Mouse (Mus musculus): Measurements from ENCODE around the gene Nfia. TPM values are rescaled to one million over a fixed set of nuclear protein-coding genes. Genes with fewer than 3 reads are reported as not detected.

Gene Nfia
- polyA plus RNA-seq, 1 experiment from 2014 or later, result 49.2 TPM

GRCm38 (mm10) chr4:98095060-98095459 lies 322.5 kb downstream of the Nfia start:
- H3K9me3 ChIP-seq (ENCODE audit: control insufficient read depth, low read length), result no peaks in the 10 kb centered on the region
- H3K9ac ChIP-seq, result no peak overlapping the region
- H3K4me3 ChIP-seq (replicated peaks; ENCODE audit: low read length), result no peak overlapping the region
- no peaks in the 10 kb centered on the region for H3K27me3 ChIP-seq (ENCODE audit: control insufficient read depth, insufficient read depth, low read length)
- no peak overlapping the region for H3K4me2 ChIP-seq (replicated peaks)
- H3K4me1 ChIP-seq (replicated peaks; ENCODE audit: control insufficient read depth, insufficient read depth, low read length), result peaks cover 9% of the 10 kb centered on the region; the same call in 1 of the 2 replicates
- DNase-seq (ENCODE audit: low spot score) (no peak), ATAC-seq (ENCODE audit: low FRiP score) (no peak)
- H3K27ac ChIP-seq, result no peak overlapping the region
- no peaks in the 10 kb centered on the region for H3K36me3 ChIP-seq (replicated peaks; ENCODE audit: control insufficient read depth, insufficient read depth)
- WGBS, result 68% methylated on average over 2 of the region's 2 CpGs

GRCm38 (mm10) chr4:98097013-98097566 lies 324.6 kb downstream of the Nfia start:
- Histone ChIP-seq H3K27me3 (ENCODE audit: control insufficient read depth, insufficient read depth, low read length) (no peaks in the 10 kb centered on the region), H3K4me3 (replicated peaks; ENCODE audit: low read length) (no peak overlapping the region), H3K4me2 (replicated peaks) (no peak overlapping the region), H3K4me1 (replicated peaks; ENCODE audit: control insufficient read depth, insufficient read depth, low read length) (peaks cover 20% of the 10 kb centered on the region; the same call in 1 of the 2 replicates), H3K9ac (no peak overlapping the region), H3K36me3 (replicated peaks; ENCODE audit: control insufficient read depth, insufficient read depth) (no peaks in the 10 kb centered on the region), H3K9me3 (ENCODE audit: control insufficient read depth, low read length) (no peaks in the 10 kb centered on the region), H3K27ac (peak overlapping the region; percentile 27; the same call in 1 of the 2 replicates)
- ATAC-seq (ENCODE audit: low FRiP score) (no peak), DNase-seq (ENCODE audit: low spot score) (no peak)
- WGBS, result 81% methylated on average over 4 of the region's 4 CpGs

- H3K4me3 ChIP-seq (replicated peaks; ENCODE audit: low read length), result no peak overlapping the region
- no peaks in the 10 kb centered on the region for H3K27me3 ChIP-seq (ENCODE audit: control insufficient read depth, insufficient read depth, low read length)
- DNase-seq (ENCODE audit: low spot score), result no peak
- no peaks in the 10 kb centered on the region for H3K36me3 ChIP-seq (replicated peaks; ENCODE audit: control insufficient read depth, insufficient read depth)
- WGBS, result 63% methylated on average over 1 of the region's 1 CpGs
- no peak overlapping the region for H3K4me2 ChIP-seq (replicated peaks)
- no peak for ATAC-seq (ENCODE audit: low FRiP score)
- peaks cover 31% of the 10 kb centered on the region for H3K4me1 ChIP-seq (replicated peaks; ENCODE audit: control insufficient read depth, insufficient read depth, low read length)
- peak overlapping the region; percentile 47; the same call in 1 of the 2 replicates for H3K27ac ChIP-seq
- H3K9me3 ChIP-seq (ENCODE audit: control insufficient read depth, low read length), result no peaks in the 10 kb centered on the region
- H3K9ac ChIP-seq, result no peak overlapping the region
These were observed 326.1 kb downstream of the Nfia start for GRCm38 (mm10) chr4:98098663-98099062.

GRCm38 (mm10) chr4:98099433-98099832 lies 326.9 kb downstream of the Nfia start:
- peak; percentile 70 for ATAC-seq (ENCODE audit: low FRiP score)
- no peaks in the 10 kb centered on the region for H3K27me3 ChIP-seq (ENCODE audit: control insufficient read depth, insufficient read depth, low read length)

GRCm38 (mm10) chr4:98101153-98102096 lies 328.9 kb downstream of the Nfia start:
- 43% methylated on average over 10 of the region's 10 CpGs for WGBS
- Histone ChIP-seq H3K9ac (no peak overlapping the region), H3K4me1 (replicated peaks; ENCODE audit: control insufficient read depth, insufficient read depth, low read length) (peaks cover 38% of the 10 kb centered on the region), H3K4me3 (replicated peaks; ENCODE audit: low read length) (no peak overlapping the region), H3K36me3 (replicated peaks; ENCODE audit: control insufficient read depth, insufficient read depth) (no peaks in the 10 kb centered on the region), H3K27me3 (ENCODE audit: control insufficient read depth, insufficient read depth, low read length) (no peaks in the 10 kb centered on the region), H3K4me2 (replicated peaks) (no peak overlapping the region), H3K27ac (peak overlapping the region; percentile 36), H3K9me3 (ENCODE audit: control insufficient read depth, low read length) (no peaks in the 10 kb centered on the region)
- ATAC-seq (ENCODE audit: low FRiP score) (no peak), DNase-seq (ENCODE audit: low spot score) (no peak)

More at GRCm38 (mm10) chr4:98099433-98099832, 326.9 kb downstream of the Nfia start:
- no peak overlapping the region for H3K9ac ChIP-seq
- H3K9me3 ChIP-seq (ENCODE audit: control insufficient read depth, low read length), result no peaks in the 10 kb centered on the region
- no peaks in the 10 kb centered on the region for H3K36me3 ChIP-seq (replicated peaks; ENCODE audit: control insufficient read depth, insufficient read depth)
- no peak overlapping the region for H3K27ac ChIP-seq
- H3K4me2 ChIP-seq (replicated peaks), result no peak overlapping the region
- no peak overlapping the region for H3K4me3 ChIP-seq (replicated peaks; ENCODE audit: low read length)
- peaks cover 29% of the 10 kb centered on the region for H3K4me1 ChIP-seq (replicated peaks; ENCODE audit: control insufficient read depth, insufficient read depth, low read length)
- 24% methylated on average over 5 of the region's 5 CpGs for WGBS
- peak; percentile 51 for DNase-seq (ENCODE audit: low spot score)

GRCm38 (mm10) chr4:98102625-98103336 lies 330.2 kb downstream of the Nfia start:
- ATAC-seq (ENCODE audit: low FRiP score) (no peak; the same call in 1 of the 2 replicates), DNase-seq (ENCODE audit: low spot score) (no peak)
- Histone ChIP-seq H3K27me3 (ENCODE audit: control insufficient read depth, insufficient read depth, low read length) (no peaks in the 10 kb centered on the region), H3K36me3 (replicated peaks; ENCODE audit: control insufficient read depth, insufficient read depth) (no peaks in the 10 kb centered on the region), H3K4me3 (replicated peaks; ENCODE audit: low read length) (no peak overlapping the region), H3K9me3 (ENCODE audit: control insufficient read depth, low read length) (no peaks in the 10 kb centered on the region), H3K4me1 (replicated peaks; ENCODE audit: control insufficient read depth, insufficient read depth, low read length) (peaks cover 50% of the 10 kb centered on the region), H3K4me2 (replicated peaks) (0 out of 2 replicates have a peak overlapping the region, but pooled peaks have one; percentile 10), H3K27ac (peak overlapping the region; percentile 45), H3K9ac (no peak overlapping the region)
- 56% methylated on average over 24 of the region's 24 CpGs for WGBS

- H3K27me3 ChIP-seq (ENCODE audit: control insufficient read depth, insufficient read depth, low read length), result no peaks in the 10 kb centered on the region
- H3K4me1 ChIP-seq (replicated peaks; ENCODE audit: control insufficient read depth, insufficient read depth, low read length), result peaks cover 51% of the 10 kb centered on the region
- H3K36me3 ChIP-seq (replicated peaks; ENCODE audit: control insufficient read depth, insufficient read depth), result no peaks in the 10 kb centered on the region
- 30% methylated on average over 2 of the region's 2 CpGs for WGBS
- H3K4me3 ChIP-seq (replicated peaks; ENCODE audit: low read length), result no peak overlapping the region
- peak overlapping the region; percentile 45 for H3K27ac ChIP-seq
- H3K9ac ChIP-seq, result no peak overlapping the region
- no peak; the same call in 1 of the 2 replicates for ATAC-seq (ENCODE audit: low FRiP score)
- no peaks in the 10 kb centered on the region for H3K9me3 ChIP-seq (ENCODE audit: control insufficient read depth, low read length)
- no peak for DNase-seq (ENCODE audit: low spot score)
- H3K4me2 ChIP-seq (replicated peaks), result no peak overlapping the region
These were observed 330.8 kb downstream of the Nfia start for GRCm38 (mm10) chr4:98103337-98103666.

- Histone ChIP-seq H3K9ac (no peak overlapping the region), H3K4me2 (replicated peaks) (no peak overlapping the region), H3K4me1 (replicated peaks; ENCODE audit: control insufficient read depth, insufficient read depth, low read length) (peaks cover 57% of the 10 kb centered on the region), H3K36me3 (replicated peaks; ENCODE audit: control insufficient read depth, insufficient read depth) (no peaks in the 10 kb centered on the region), H3K9me3 (ENCODE audit: control insufficient read depth, low read length) (no peaks in the 10 kb centered on the region), H3K27ac (0 out of 2 replicates have a peak overlapping the region, but pooled peaks have one; percentile 45), H3K4me3 (replicated peaks; ENCODE audit: low read length) (no peak overlapping the region), H3K27me3 (ENCODE audit: control insufficient read depth, insufficient read depth, low read length) (no peaks in the 10 kb centered on the region)
- no peak for DNase-seq (ENCODE audit: low spot score)
- 88% methylated on average over 8 of the region's 8 CpGs for WGBS
- no peak for ATAC-seq (ENCODE audit: low FRiP score)
These were observed 331.6 kb downstream of the Nfia start for GRCm38 (mm10) chr4:98104161-98104560.
